Mouse (Mus musculus) forebrain, embryonic 11.5 days (tissue): ENCODE measurements around the gene Polr1b. TPM values are rescaled to one million over a fixed set of nuclear protein-coding genes. Genes with fewer than 3 reads are reported as not detected.

Experiments used
- ATAC-seq: fragments of 200-750 bp; cut with Nextera tagmentation; replicated peaks from 2 replicates; pipeline ENCODE4 v1.8.0; 2017; ENCODE audit warnings: moderate TSS enrichment; ENCODE audit not compliant: low FRiP score
- DNase-seq: peaks from one replicate; pipeline ENCODE4 v3.0.0-alpha.2; 2017; ENCODE audit warnings: low spot score
- H3K27ac ChIP-seq: fragments of 300-500 bp; sonication (generic); 2 replicates; pipeline ENCODE4 v1.5.1; 2014; ENCODE audit warnings: low read depth, low read length
- H3K27me3 ChIP-seq: fragments of 300-500 bp; sonication (generic); 2 replicates; pipeline ENCODE4 v1.6.1; 2014; ENCODE audit warnings: mild to moderate bottlenecking, low read length, mixed read lengths; ENCODE audit not compliant: control insufficient read depth, insufficient read depth
- H3K36me3 ChIP-seq: fragments of 300-500 bp; sonication (generic); 2 replicates; pipeline ENCODE4 v1.6.1; 2014; ENCODE audit warnings: mild to moderate bottlenecking, low read length, moderate library complexity, mixed read lengths; ENCODE audit not compliant: control insufficient read depth, insufficient read depth
- H3K4me1 ChIP-seq: fragments of 300-500 bp; sonication (generic); replicated peaks from 2 replicates; pipeline ENCODE4 v1.6.1; 2014; ENCODE audit warnings: low read length, mixed read lengths; ENCODE audit not compliant: control insufficient read depth, insufficient read depth
- H3K4me2 ChIP-seq: fragments of 300-500 bp; sonication (generic); 2 replicates; pipeline ENCODE4 v1.6.1; 2014; ENCODE audit warnings: low read depth, mild to moderate bottlenecking, low read length, moderate library complexity, mixed read lengths; ENCODE audit not compliant: severe bottlenecking
- H3K4me3 ChIP-seq: fragments of 300-500 bp; sonication (generic); 2 replicates; pipeline ENCODE4 v1.5.1; 2014; ENCODE audit warnings: low read depth, low read length
- H3K9ac ChIP-seq: fragments of 300-500 bp; sonication (generic); 2 replicates; pipeline ENCODE4 v1.6.1; 2014; ENCODE audit warnings: low read length
- H3K9me3 ChIP-seq: fragments of 300-500 bp; sonication (generic); 2 replicates; pipeline ENCODE4 v1.6.1; 2016; ENCODE audit warnings: low read length, mixed read lengths; ENCODE audit not compliant: control insufficient read depth
- WGBS: fragments of 180-500 bp; shearing (Covaris S2); extraction: QIAGEN DNeasy Blood & Tissue Kit; methylation state at CpG from one replicate; pipeline ENCODE4 v1.1.7; 2014; 5-methylcytosine and 5-hydroxymethylcytosine counted together
- polyA plus RNA-seq: library from polyadenylated mRNA; unstranded; fragments of >200 nt; fragmentation: Nextera tagmentation; extraction: Ambion mirVana; gene quantifications from 2 replicates; pipeline ENCODE4 v1.2.1, GENCODE M21; 2014

The Polr1b gene
- polyA plus RNA-seq, 1 experiment from 2014 or later = 33.9 TPM

DNA sequence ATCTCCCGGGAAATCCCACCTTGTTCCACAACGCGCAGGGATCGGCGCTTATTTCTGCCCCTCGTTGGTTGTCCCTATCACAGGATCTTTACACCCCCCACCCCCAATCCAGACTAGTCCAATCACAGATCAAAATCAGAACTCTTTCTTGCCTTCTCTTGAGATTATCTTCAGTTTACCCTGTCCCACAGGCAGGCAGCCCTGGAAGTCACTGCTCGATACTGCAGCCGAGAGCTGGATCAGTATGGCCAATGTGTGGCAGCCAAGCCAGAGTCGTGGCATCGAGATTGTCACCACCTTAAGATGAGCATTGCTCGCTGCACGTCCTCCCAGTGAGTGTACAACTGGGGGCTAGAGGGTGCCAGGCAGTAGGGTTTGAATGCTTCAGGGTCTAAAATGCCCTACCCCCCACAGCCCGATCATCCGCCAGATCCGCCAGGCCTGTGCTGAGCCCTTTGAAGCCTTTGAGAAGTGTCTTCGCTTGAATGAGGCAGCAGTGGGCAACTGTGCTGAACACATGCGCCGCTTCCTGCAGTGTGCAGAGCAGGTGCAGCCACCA is 29.3 kb downstream of the Polr1b start:
- peak overlapping the region; percentile 60 for H3K27ac ChIP-seq

DNA sequence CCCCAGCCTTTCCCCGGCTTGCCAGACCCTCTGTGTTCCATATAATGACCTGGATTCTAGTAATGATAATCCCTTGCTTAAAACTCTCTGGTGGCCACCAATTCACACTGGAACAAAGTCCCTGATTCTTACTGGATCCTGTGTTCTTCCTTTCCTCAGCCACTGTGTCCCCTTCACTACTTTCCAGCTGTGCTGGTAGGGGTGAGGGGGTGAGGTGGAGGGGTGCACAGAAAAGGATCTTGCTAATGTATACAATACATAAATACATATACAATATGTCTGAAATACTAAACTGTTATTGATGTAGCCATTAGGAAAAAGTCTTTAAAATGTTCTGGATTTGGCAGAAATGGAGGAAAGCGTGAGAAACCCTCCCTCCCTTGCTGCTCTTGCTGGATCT is 30.0 kb downstream of the Polr1b start:
- peak overlapping the region; percentile 60; the same call in 1 of the 2 replicates for H3K4me3 ChIP-seq
- no peak overlapping the region for H3K9ac ChIP-seq
- H3K27ac ChIP-seq = no peak overlapping the region
- peaks cover 3% of the 10 kb centered on the region; the same call in 1 of the 2 replicates for H3K4me1 ChIP-seq
- DNase-seq (no peak), ATAC-seq (no peak)
- WGBS = 98% methylated on average over 2 of the region's 2 CpGs
- H3K36me3 ChIP-seq = peaks cover 14% of the 10 kb centered on the region
- no peak overlapping the region; the same call in 1 of the 2 replicates for H3K4me2 ChIP-seq
- no peaks in the 10 kb centered on the region for H3K27me3 ChIP-seq
- no peaks in the 10 kb centered on the region for H3K9me3 ChIP-seq

More for the DNA sequence above, 29.3 kb downstream of the Polr1b start:
- Histone ChIP-seq H3K9me3 (no peaks in the 10 kb centered on the region), H3K4me3 (peak overlapping the region; percentile 60), H3K27me3 (no peaks in the 10 kb centered on the region), H3K36me3 (peaks cover 14% of the 10 kb centered on the region), H3K4me1 (peaks cover 3% of the 10 kb centered on the region; the same call in 1 of the 2 replicates), H3K4me2 (peak overlapping the region; percentile 76), H3K9ac (peak overlapping the region; percentile 64)
- WGBS = 42% methylated on average over 18 of the region's 18 CpGs
- ATAC-seq (peak; percentile 47), DNase-seq (no peak)

DNA sequence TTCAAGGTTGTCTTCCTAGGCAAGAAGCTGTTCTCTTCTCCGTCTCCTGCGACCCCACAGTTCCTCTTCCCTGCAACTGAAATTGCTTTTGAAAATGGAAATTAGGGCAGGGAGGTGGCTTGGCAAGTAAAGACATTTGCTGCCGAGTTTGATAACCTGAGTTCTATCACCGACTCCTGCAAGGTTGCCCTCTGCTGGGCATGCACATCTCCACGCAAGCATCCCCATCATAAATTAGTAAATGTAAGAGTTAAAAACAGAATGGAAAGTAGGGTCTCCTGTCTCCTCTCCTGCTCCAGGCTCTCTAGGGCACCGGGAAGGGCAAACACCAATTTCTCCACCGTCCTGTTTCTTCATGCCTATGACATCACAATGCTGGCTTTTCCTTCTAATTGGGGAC is 31.4 kb downstream of the Polr1b start:
- WGBS = 93% methylated on average over 7 of the region's 7 CpGs
- Histone ChIP-seq H3K36me3 (peaks cover 14% of the 10 kb centered on the region), H3K4me2 (no peak overlapping the region), H3K9ac (no peak overlapping the region), H3K27me3 (no peaks in the 10 kb centered on the region), H3K4me1 (peaks cover 3% of the 10 kb centered on the region; the same call in 1 of the 2 replicates), H3K27ac (no peak overlapping the region), H3K9me3 (no peaks in the 10 kb centered on the region), H3K4me3 (no peak overlapping the region)
- ATAC-seq (no peak), DNase-seq (no peak)

DNA sequence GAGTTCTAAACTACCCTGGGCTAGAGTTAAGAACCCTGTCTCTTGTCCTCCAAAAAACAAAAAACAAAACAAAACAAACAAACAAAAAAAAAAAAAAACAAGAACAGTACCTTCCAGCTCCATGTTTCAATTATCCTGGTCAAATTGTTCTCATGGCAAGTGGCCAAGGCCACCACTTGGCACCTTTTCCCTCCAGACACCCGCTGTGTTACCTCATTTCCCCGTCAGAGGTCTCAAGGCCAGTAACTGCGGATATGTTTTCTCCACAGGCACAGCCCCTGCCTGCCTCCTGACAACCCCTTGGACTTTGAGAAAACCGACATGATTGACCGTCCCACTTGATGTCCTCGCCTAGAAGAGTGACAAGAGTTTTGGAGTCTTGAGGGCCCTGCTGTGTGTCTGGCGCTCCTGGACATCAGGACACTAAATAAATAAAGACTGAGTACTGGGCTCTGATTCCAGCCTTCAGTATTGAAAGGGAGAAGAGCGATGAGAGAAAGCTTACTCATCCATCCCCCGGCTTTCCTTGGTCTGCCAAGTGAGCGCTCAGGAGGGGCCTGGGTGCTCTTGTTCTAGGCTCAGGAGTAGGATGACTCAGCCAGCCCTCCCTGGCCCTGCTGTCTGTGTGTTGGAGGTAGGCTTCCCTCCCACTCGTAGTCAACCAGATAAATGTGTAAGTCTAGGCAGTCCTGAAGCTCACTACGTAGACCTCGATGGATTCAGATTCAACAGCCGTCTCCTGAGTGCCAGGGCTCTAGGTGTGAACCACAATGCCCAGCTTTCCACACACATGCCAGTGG is 32.4 kb downstream of the Polr1b start:
- Histone ChIP-seq H3K4me1 (peaks cover 3% of the 10 kb centered on the region; the same call in 1 of the 2 replicates), H3K9ac (no peak overlapping the region), H3K27me3 (no peaks in the 10 kb centered on the region), H3K4me2 (no peak overlapping the region), H3K27ac (no peak overlapping the region), H3K9me3 (no peaks in the 10 kb centered on the region), H3K36me3 (peaks cover 14% of the 10 kb centered on the region), H3K4me3 (no peak overlapping the region)
- ATAC-seq (no peak), DNase-seq (no peak)
- WGBS = 95% methylated on average over 14 of the region's 14 CpGs

DNA sequence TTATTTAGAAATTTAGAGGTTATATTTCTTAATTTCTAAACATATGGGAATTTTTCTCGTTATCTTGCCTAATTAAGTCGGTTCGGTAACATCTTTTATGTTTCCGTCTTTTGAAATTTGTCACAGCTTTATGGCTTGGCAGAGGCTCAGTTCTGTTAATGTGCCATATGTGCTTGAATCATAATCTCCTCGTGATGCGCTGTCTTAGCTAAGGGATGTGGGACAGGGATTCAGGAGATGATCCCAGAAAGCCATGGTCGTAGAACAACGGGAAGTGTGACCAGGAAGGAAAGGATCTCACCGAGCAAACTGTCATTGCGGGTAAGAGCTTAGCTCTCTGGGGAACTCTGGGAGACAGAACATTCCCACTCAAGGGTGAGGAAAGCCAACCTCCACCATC is 39.1 kb downstream of the Polr1b start:
- Histone ChIP-seq H3K4me3 (no peak overlapping the region), H3K4me1 (no peaks in the 10 kb centered on the region), H3K27me3 (no peaks in the 10 kb centered on the region), H3K27ac (no peak overlapping the region), H3K9me3 (no peaks in the 10 kb centered on the region), H3K4me2 (no peak overlapping the region), H3K36me3 (no peaks in the 10 kb centered on the region), H3K9ac (no peak overlapping the region)
- 84% methylated on average over 10 of the region's 10 CpGs for WGBS
- no peak for ATAC-seq
- no peak for DNase-seq

DNA sequence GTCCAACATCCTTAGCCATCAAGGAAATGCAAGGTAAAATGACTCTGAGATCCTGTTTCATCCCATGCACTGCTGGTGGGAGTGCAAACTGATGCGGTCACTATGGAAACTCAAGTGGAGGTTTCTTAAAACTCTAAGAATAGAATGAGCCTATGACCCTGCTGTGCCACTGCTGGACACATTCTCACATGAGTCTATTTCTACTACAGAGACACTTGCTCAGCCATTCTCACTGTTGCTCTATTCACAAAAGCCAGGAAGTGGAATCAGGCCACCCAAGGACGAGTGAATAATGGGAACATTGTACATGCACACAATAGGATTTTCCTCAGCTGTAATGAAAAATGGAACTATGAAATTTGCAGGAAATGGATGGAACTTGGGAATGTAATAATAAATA is 48.0 kb downstream of the Polr1b start:
- H3K4me1 ChIP-seq = no peaks in the 10 kb centered on the region
- ATAC-seq = 0 out of 2 replicates have a peak, but pooled peaks have one; percentile 44
- no peaks in the 10 kb centered on the region for H3K36me3 ChIP-seq
- WGBS = 45% methylated on average over 2 of the region's 2 CpGs
- no peak overlapping the region for H3K4me3 ChIP-seq
- H3K4me2 ChIP-seq = no peak overlapping the region
- no peaks in the 10 kb centered on the region for H3K27me3 ChIP-seq
- DNase-seq = no peak
- no peak overlapping the region for H3K27ac ChIP-seq
- H3K9me3 ChIP-seq = no peaks in the 10 kb centered on the region
- no peak overlapping the region for H3K9ac ChIP-seq

DNA sequence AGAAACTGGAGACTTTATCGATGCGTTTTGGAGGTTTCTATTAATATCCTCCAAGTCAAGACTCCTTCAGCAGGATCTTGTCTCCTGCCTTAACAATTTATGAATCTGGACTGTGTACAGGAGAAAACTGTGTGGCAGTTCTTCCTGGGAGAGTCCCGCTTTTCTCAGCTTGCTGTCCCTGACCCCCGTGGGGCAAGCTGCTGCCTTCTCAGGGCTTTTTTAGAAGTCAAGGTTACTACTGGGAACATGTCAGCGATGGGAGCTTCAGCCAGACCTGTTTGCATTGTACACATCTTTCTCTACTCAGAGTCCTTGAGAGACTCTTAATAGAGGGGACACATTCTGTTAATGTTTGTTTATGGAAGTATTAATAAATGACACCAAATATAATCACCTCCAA is 49.6 kb downstream of the Polr1b start:
- no peak overlapping the region for H3K9ac ChIP-seq
- no peak for ATAC-seq

DNA sequence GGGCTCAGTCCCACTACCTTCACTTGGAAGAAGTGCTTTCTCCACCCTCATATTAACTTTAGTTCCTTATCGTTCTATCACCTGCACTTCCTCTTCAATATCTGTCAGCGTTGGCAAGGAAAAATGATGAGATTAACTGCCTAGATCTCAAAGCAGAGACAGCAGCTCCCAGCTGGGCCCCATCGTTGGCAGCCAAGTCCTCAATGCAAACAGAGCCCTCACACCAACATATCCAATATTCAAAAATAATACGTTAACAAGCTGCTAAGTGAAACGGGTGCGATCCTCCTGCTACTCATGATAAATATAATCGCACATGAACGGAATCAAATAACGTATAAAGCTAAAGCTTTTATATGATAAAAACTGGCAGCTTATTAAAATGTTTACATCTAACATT is 50.3 kb downstream of the Polr1b start:
- ATAC-seq (no peak), DNase-seq (no peak)
- Histone ChIP-seq H3K27ac (no peak overlapping the region), H3K27me3 (no peaks in the 10 kb centered on the region), H3K9me3 (no peaks in the 10 kb centered on the region), H3K4me2 (no peak overlapping the region), H3K4me3 (no peak overlapping the region), H3K36me3 (no peaks in the 10 kb centered on the region), H3K9ac (no peak overlapping the region), H3K4me1 (no peaks in the 10 kb centered on the region)
- 93% methylated on average over 9 of the region's 9 CpGs for WGBS

More for the DNA sequence above, 49.6 kb downstream of the Polr1b start:
- Histone ChIP-seq H3K27ac (no peak overlapping the region), H3K4me3 (no peak overlapping the region), H3K9me3 (no peaks in the 10 kb centered on the region), H3K27me3 (no peaks in the 10 kb centered on the region), H3K4me1 (no peaks in the 10 kb centered on the region), H3K36me3 (no peaks in the 10 kb centered on the region), H3K4me2 (no peak overlapping the region)
- no peak for DNase-seq
- 83% methylated on average over 5 of the region's 5 CpGs for WGBS
